Mouse (Mus musculus) forebrain, embryonic 14.5 days (tissue): Measurements from ENCODE around the gene Tspan4. TPM values are rescaled to one million over a fixed set of nuclear protein-coding genes. Genes with fewer than 3 reads are reported as not detected.

Source experiments
- ATAC-seq: fragments of 200-750 bp; cut with Nextera tagmentation; 2 replicates; pipeline ENCODE4 v1.8.0; 2017; ENCODE audit warnings: mild to moderate bottlenecking, moderate library complexity
- DNase-seq: peaks from one replicate; pipeline ENCODE4 v3.0.0-alpha.2; 2015; ENCODE audit warnings: low spot score
- H3K27ac ChIP-seq: fragments of 300-500 bp; sonication (generic); 2 replicates; pipeline ENCODE4 v1.5.1; 2014; ENCODE audit warnings: low read depth, mild to moderate bottlenecking, control low read depth, low read length, moderate library complexity
- H3K27me3 ChIP-seq: fragments of 300-500 bp; sonication (generic); replicated peaks from 2 replicates; pipeline ENCODE4 v1.6.1; 2014; ENCODE audit warnings: low read length, control low read depth, mixed read lengths; ENCODE audit not compliant: control insufficient read depth, insufficient read depth
- H3K36me3 ChIP-seq: fragments of 300-500 bp; sonication (generic); 2 replicates; pipeline ENCODE4 v1.6.1; 2014; ENCODE audit warnings: low read length, control low read depth; ENCODE audit not compliant: control insufficient read depth, insufficient read depth
- H3K4me1 ChIP-seq: fragments of 300-500 bp; sonication (generic); 2 replicates; pipeline ENCODE4 v1.6.1; 2014; ENCODE audit warnings: antibody characterized with exemption, low read length, control low read depth; ENCODE audit not compliant: control insufficient read depth, insufficient read depth
- H3K4me2 ChIP-seq: fragments of 300-500 bp; sonication (generic); 2 replicates; pipeline ENCODE4 v1.6.1; 2014; ENCODE audit warnings: mild to moderate bottlenecking, control low read depth, low read length
- H3K4me3 ChIP-seq: fragments of 300-500 bp; sonication (generic); 2 replicates; pipeline ENCODE4 v1.5.1; 2014; ENCODE audit warnings: low read depth, low read length, control low read depth
- H3K9ac ChIP-seq: fragments of 300-500 bp; sonication (generic); 2 replicates; pipeline ENCODE4 v1.6.1; 2014; ENCODE audit warnings: mild to moderate bottlenecking, low read length, control low read depth, moderate library complexity
- H3K9me3 ChIP-seq: fragments of 300-500 bp; sonication (generic); replicated peaks from 2 replicates; pipeline ENCODE4 v1.6.1; 2016; ENCODE audit warnings: low read length, control low read depth, mixed read lengths; ENCODE audit not compliant: control insufficient read depth
- WGBS: fragments of 180-500 bp; shearing (Covaris S2); extraction: QIAGEN DNeasy Blood & Tissue Kit; methylation state at CpG from one replicate; pipeline ENCODE4 v1.1.7; 2014; 5-methylcytosine and 5-hydroxymethylcytosine counted together
- polyA plus RNA-seq: library from polyadenylated mRNA; unstranded; fragments of >200 nt; fragmentation: Nextera tagmentation; extraction: Ambion mirVana; gene quantifications from 2 replicates; pipeline ENCODE4 v1.2.1, GENCODE M21; 2014

The Tspan4 gene
- polyA plus RNA-seq, 1 experiment from 2014 or later = 30.9 TPM

GRCm38 (mm10) chr7:141518296-141518695, 43.3 kb downstream of the Tspan4 start:
- Histone ChIP-seq H3K4me1 (no peaks in the 10 kb centered on the region), H3K4me2 (no peak overlapping the region), H3K36me3 (peaks cover 9% of the 10 kb centered on the region), H3K9me3 (no peaks in the 10 kb centered on the region), H3K27ac (no peak overlapping the region), H3K4me3 (no peak overlapping the region), H3K27me3 (no peaks in the 10 kb centered on the region), H3K9ac (no peak overlapping the region)
- WGBS = 87% methylated on average over 5 of the region's 5 CpGs
- DNase-seq = no peak
- ATAC-seq = no peak

GRCm38 (mm10) chr7:141518926-141519325, 43.9 kb downstream of the Tspan4 start:
- no peaks in the 10 kb centered on the region for H3K27me3 ChIP-seq
- H3K4me2 ChIP-seq = no peak overlapping the region
- H3K9me3 ChIP-seq = no peaks in the 10 kb centered on the region
- H3K27ac ChIP-seq = no peak overlapping the region
- ATAC-seq (no peak), DNase-seq (no peak)
- H3K4me1 ChIP-seq = no peaks in the 10 kb centered on the region
- no peak overlapping the region for H3K4me3 ChIP-seq
- H3K36me3 ChIP-seq = peaks cover 9% of the 10 kb centered on the region
- no peak overlapping the region for H3K9ac ChIP-seq
- WGBS = 82% methylated on average over 3 of the region's 3 CpGs

GRCm38 (mm10) chr7:141519795-141520194, 44.8 kb downstream of the Tspan4 start:
- Histone ChIP-seq H3K4me2 (no peak overlapping the region), H3K27me3 (no peaks in the 10 kb centered on the region), H3K4me3 (no peak overlapping the region), H3K36me3 (peaks cover 7% of the 10 kb centered on the region), H3K4me1 (no peaks in the 10 kb centered on the region), H3K9me3 (no peaks in the 10 kb centered on the region), H3K27ac (no peak overlapping the region), H3K9ac (no peak overlapping the region)
- ATAC-seq = no peak
- no peak for DNase-seq
- WGBS = 89% methylated on average over 1 of the region's 1 CpGs

GRCm38 (mm10) chr7:141523007-141523406, 48.0 kb downstream of the Tspan4 start:
- 54% methylated on average over 4 of the region's 4 CpGs for WGBS
- Histone ChIP-seq H3K27ac (no peak overlapping the region), H3K9me3 (no peaks in the 10 kb centered on the region), H3K4me2 (no peak overlapping the region), H3K36me3 (peaks cover 22% of the 10 kb centered on the region), H3K9ac (no peak overlapping the region), H3K27me3 (no peaks in the 10 kb centered on the region), H3K4me3 (no peak overlapping the region), H3K4me1 (no peaks in the 10 kb centered on the region)
- ATAC-seq (no peak), DNase-seq (no peak)

- no peak for DNase-seq
- H3K9ac ChIP-seq = no peak overlapping the region
- no peaks in the 10 kb centered on the region for H3K27me3 ChIP-seq
- peaks cover 30% of the 10 kb centered on the region for H3K36me3 ChIP-seq
- ATAC-seq = no peak
- no peak overlapping the region for H3K4me3 ChIP-seq
- H3K9me3 ChIP-seq = no peaks in the 10 kb centered on the region
- whole genome bisulfite sequencing = 92% methylated on average over 4 of the region's 4 CpGs
- H3K27ac ChIP-seq = no peak overlapping the region
- H3K4me1 ChIP-seq = no peaks in the 10 kb centered on the region
- no peak overlapping the region for H3K4me2 ChIP-seq
Observed at GRCm38 (mm10) chr7:141524271-141524670, 49.2 kb downstream of the Tspan4 start.

- Histone ChIP-seq H3K36me3 (peaks cover 32% of the 10 kb centered on the region), H3K9me3 (no peaks in the 10 kb centered on the region), H3K4me1 (no peaks in the 10 kb centered on the region), H3K4me2 (no peak overlapping the region), H3K9ac (no peak overlapping the region), H3K4me3 (no peak overlapping the region), H3K27ac (no peak overlapping the region), H3K27me3 (no peaks in the 10 kb centered on the region)
- WGBS = 44% methylated on average over 6 of the region's 6 CpGs
- ATAC-seq (peak; percentile 93), DNase-seq (peak; percentile 91)
Observed at GRCm38 (mm10) chr7:141524760-141525579, 49.9 kb downstream of the Tspan4 start.

- 84% methylated on average over 4 of the region's 4 CpGs for WGBS
- Histone ChIP-seq H3K27ac (no peak overlapping the region), H3K4me1 (no peaks in the 10 kb centered on the region), H3K4me2 (no peak overlapping the region), H3K9me3 (no peaks in the 10 kb centered on the region), H3K9ac (no peak overlapping the region), H3K4me3 (no peak overlapping the region), H3K36me3 (peaks cover 35% of the 10 kb centered on the region), H3K27me3 (no peaks in the 10 kb centered on the region)
- ATAC-seq = 0 out of 2 replicates have a peak, but pooled peaks have one; percentile 18
- DNase-seq = no peak
Observed at GRCm38 (mm10) chr7:141525580-141525925, 50.5 kb downstream of the Tspan4 start.

- H3K9me3 ChIP-seq = no peaks in the 10 kb centered on the region
- H3K9ac ChIP-seq = no peak overlapping the region
- H3K27ac ChIP-seq = no peak overlapping the region
- no peak for ATAC-seq
- H3K4me3 ChIP-seq = no peak overlapping the region
- DNase-seq = no peak
- 59% methylated on average over 1 of the region's 1 CpGs for WGBS
- H3K27me3 ChIP-seq = no peaks in the 10 kb centered on the region
- H3K36me3 ChIP-seq = no peaks in the 10 kb centered on the region
- no peak overlapping the region for H3K4me2 ChIP-seq
- H3K4me1 ChIP-seq = peaks cover 13% of the 10 kb centered on the region
Observed at GRCm38 (mm10) chr7:141535570-141535969, 60.5 kb downstream of the Tspan4 start.

- peak overlapping the region; percentile 67 for H3K27ac ChIP-seq
- H3K9me3 ChIP-seq = no peaks in the 10 kb centered on the region
- ATAC-seq (no peak; the same call in 1 of the 2 replicates), DNase-seq (no peak)
- H3K4me2 ChIP-seq = peak overlapping the region; percentile 88
- 18% methylated on average over 18 of the region's 18 CpGs for WGBS
- H3K4me1 ChIP-seq = peaks cover 16% of the 10 kb centered on the region
- H3K9ac ChIP-seq = peak overlapping the region; percentile 80
- no peaks in the 10 kb centered on the region for H3K27me3 ChIP-seq
- no peaks in the 10 kb centered on the region for H3K36me3 ChIP-seq
- peak overlapping the region; percentile 61 for H3K4me3 ChIP-seq
Observed at GRCm38 (mm10) chr7:141538852-141539555, 64.0 kb downstream of the Tspan4 start.
